Mouse (Mus musculus) forebrain, embryonic 14.5 days (tissue): ENCODE measurements around the gene Gm13305. TPM values are rescaled to one million over a fixed set of nuclear protein-coding genes. Genes with fewer than 3 reads are reported as not detected.
"Not testable (repeated sequence)": the region's sequence is repeated elsewhere in the genome, so short reads cannot be mapped to it uniquely, and the experiment has no call there.

Experiments
- ATAC-seq: fragments of 200-750 bp; cut with Nextera tagmentation; 2 replicates; pipeline ENCODE4 v1.8.0; 2017; ENCODE audit warnings: mild to moderate bottlenecking, moderate library complexity
- DNase-seq: peaks from one replicate; pipeline ENCODE4 v3.0.0-alpha.2; 2015; ENCODE audit warnings: low spot score
- H3K27ac ChIP-seq: fragments of 300-500 bp; sonication (generic); 2 replicates; pipeline ENCODE4 v1.5.1; 2014; ENCODE audit warnings: low read depth, mild to moderate bottlenecking, control low read depth, low read length, moderate library complexity
- H3K27me3 ChIP-seq: fragments of 300-500 bp; sonication (generic); replicated peaks from 2 replicates; pipeline ENCODE4 v1.6.1; 2014; ENCODE audit warnings: low read length, control low read depth, mixed read lengths; ENCODE audit not compliant: control insufficient read depth, insufficient read depth
- H3K36me3 ChIP-seq: fragments of 300-500 bp; sonication (generic); 2 replicates; pipeline ENCODE4 v1.6.1; 2014; ENCODE audit warnings: low read length, control low read depth; ENCODE audit not compliant: control insufficient read depth, insufficient read depth
- H3K4me1 ChIP-seq: fragments of 300-500 bp; sonication (generic); 2 replicates; pipeline ENCODE4 v1.6.1; 2014; ENCODE audit warnings: antibody characterized with exemption, low read length, control low read depth; ENCODE audit not compliant: control insufficient read depth, insufficient read depth
- H3K4me2 ChIP-seq: fragments of 300-500 bp; sonication (generic); 2 replicates; pipeline ENCODE4 v1.6.1; 2014; ENCODE audit warnings: mild to moderate bottlenecking, control low read depth, low read length
- H3K4me3 ChIP-seq: fragments of 300-500 bp; sonication (generic); 2 replicates; pipeline ENCODE4 v1.5.1; 2014; ENCODE audit warnings: low read depth, low read length, control low read depth
- H3K9ac ChIP-seq: fragments of 300-500 bp; sonication (generic); 2 replicates; pipeline ENCODE4 v1.6.1; 2014; ENCODE audit warnings: mild to moderate bottlenecking, low read length, control low read depth, moderate library complexity
- H3K9me3 ChIP-seq: fragments of 300-500 bp; sonication (generic); replicated peaks from 2 replicates; pipeline ENCODE4 v1.6.1; 2016; ENCODE audit warnings: low read length, control low read depth, mixed read lengths; ENCODE audit not compliant: control insufficient read depth
- WGBS: fragments of 180-500 bp; shearing (Covaris S2); extraction: QIAGEN DNeasy Blood & Tissue Kit; methylation state at CpG from one replicate; pipeline ENCODE4 v1.1.7; 2014; 5-methylcytosine and 5-hydroxymethylcytosine counted together
- polyA plus RNA-seq: library from polyadenylated mRNA; unstranded; fragments of >200 nt; fragmentation: Nextera tagmentation; extraction: Ambion mirVana; gene quantifications from 2 replicates; pipeline ENCODE4 v1.2.1, GENCODE M21; 2014

The Gm13305 gene
- not detected in 2 replicates for polyA plus RNA-seq

DNA sequence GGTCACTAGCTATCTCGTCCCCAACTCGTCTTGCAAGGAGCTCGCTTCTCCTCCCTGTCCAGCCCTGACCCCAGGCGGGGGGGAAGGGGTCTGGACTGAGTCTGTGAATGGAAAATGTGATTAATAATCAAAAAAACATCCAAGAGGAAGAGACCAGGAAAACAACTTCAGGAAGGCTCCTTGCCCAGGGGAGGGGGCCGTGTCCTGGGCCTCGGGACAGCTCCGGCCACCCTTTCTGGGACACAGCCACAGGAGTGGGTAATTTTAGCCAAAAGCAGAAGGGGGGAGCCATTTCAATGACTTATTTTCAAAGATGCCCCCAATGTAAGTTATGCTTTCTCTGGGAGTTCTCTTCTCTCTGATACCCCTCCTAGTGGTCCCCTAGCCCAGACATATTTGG lies at the start of gene Gm13305:
Gm13305 (minus strand) TSS at position 101 of the 400 bp plus-strand sequence.
- H3K27ac ChIP-seq, H3K9ac ChIP-seq, H3K4me3 ChIP-seq, H3K4me1 ChIP-seq, DNase-seq, H3K4me2 ChIP-seq, ATAC-seq, H3K36me3 ChIP-seq, H3K9me3 ChIP-seq, H3K27me3 ChIP-seq: not testable (repeated sequence)
- WGBS: no CpG with 5 or more reads among the region's 7 CpGs

GRCm38 (mm10) chr4:42184980-42185372 lies 16.6 kb upstream of the Gm13305 start:
- H3K9me3 ChIP-seq, H3K36me3 ChIP-seq, H3K27ac ChIP-seq, H3K27me3 ChIP-seq, H3K4me3 ChIP-seq, H3K4me1 ChIP-seq, H3K9ac ChIP-seq, DNase-seq, H3K4me2 ChIP-seq: not testable (repeated sequence)
- ATAC-seq: peak; percentile 71
- no CpG with 5 or more reads among the region's 25 CpGs for WGBS

DNA sequence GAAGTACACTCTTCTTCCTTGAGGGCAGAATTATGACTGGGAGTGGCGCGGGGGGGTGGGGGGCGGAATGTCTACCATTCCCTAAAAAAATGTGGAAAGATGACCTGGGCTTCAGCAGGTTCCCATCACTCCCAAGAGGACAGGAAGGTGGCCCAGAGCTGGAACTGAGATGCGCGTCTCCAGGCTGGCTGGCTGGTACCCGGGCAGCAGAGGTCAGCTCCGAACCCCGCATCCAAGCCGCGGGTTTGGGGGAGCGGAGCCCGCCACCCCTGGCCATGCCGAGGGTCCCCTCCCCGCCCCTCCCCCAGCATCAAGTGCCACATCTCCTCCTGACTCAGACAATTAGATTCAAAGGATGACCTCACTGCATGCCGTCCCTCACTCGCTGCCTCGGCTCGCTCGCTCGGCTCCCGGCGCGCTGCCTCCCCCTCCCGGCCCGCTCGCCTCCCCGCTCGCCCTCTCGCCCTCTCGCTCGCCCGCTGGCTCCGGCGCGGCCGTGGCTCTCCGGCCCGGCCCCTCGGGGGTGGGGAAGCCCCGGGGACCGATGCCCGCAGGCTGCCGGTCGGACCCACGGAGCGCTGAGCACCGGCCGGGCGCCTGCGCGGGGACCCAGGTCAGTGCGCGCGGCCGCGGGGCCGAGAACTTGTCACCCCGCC lies 16.0 kb upstream of the Gm13305 start:
- not testable (repeated sequence) for H3K4me1 ChIP-seq, H3K9me3 ChIP-seq, H3K27ac ChIP-seq, DNase-seq, H3K9ac ChIP-seq, H3K27me3 ChIP-seq, H3K4me2 ChIP-seq, H3K4me3 ChIP-seq, H3K36me3 ChIP-seq
- peak; percentile 62 for ATAC-seq
- no CpG with 5 or more reads among the region's 58 CpGs for WGBS

DNA sequence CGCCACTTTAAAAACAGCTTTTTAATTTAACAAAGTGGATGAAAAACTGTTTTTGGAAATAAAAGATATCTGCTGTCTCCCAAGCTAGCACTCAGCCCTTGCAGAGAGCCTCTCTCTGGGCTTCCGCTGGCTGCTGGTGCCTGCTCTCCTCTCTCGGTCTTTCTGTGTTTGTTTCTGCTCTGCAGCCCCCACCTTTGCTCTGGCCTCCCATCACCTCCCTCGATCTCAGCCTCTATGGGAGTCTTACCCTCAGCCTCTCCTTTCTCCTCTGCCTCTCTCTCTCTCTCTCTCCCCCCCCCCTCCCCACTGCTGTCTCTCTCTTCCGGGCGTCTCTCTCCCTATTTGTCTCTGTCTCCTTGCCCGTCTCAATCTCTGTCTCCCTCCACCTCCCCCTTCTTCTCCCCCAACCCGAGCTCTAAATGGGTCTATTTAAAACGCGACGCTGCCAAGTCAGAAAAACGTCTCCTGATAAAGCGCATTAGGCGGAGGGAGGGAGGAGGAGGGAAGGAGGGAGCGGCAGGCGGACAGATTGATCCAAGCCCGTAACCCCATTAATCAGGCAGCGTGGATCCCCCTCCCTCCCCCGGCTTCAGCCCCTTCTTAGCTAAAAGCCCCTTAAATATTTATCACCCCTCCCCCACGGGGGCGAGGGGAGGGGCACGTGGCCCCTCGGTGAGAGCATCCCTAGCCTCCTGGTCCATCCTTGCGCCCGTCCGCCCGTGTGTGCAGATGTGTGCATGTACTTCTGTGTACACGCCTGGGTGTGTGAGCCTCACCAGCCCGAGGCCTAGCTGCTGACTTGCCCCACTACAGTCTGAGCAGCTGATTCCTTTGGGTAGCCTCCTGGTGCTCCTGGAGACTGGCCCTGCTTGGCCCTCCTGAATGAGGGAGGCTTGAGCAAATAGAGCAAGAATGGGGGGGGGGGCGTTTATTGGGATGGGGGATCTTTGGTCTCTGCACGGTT lies 15.1 kb upstream of the Gm13305 start:
- not testable (repeated sequence) for H3K27me3 ChIP-seq, H3K4me1 ChIP-seq, H3K27ac ChIP-seq, H3K4me3 ChIP-seq, H3K4me2 ChIP-seq, H3K9me3 ChIP-seq, H3K36me3 ChIP-seq, H3K9ac ChIP-seq, DNase-seq
- WGBS: no CpG with 5 or more reads among the region's 31 CpGs
- ATAC-seq: peak; percentile 66

GRCm38 (mm10) chr4:42178243-42178642 lies 9.8 kb upstream of the Gm13305 start:
- H3K27ac ChIP-seq, ATAC-seq, H3K4me1 ChIP-seq, DNase-seq, H3K9ac ChIP-seq, H3K4me3 ChIP-seq, H3K9me3 ChIP-seq, H3K27me3 ChIP-seq, H3K36me3 ChIP-seq, H3K4me2 ChIP-seq: not testable (repeated sequence)
- WGBS: no CpG with 5 or more reads among the region's 4 CpGs

- H3K9me3 ChIP-seq, ATAC-seq: not testable (repeated sequence)
These were observed 15.3 kb downstream of the Gm13305 start, which contains the start of gene Gm13306 for GRCm38 (mm10) chr4:42153136-42153535. TSS of gene Gm13306 (plus strand) at chr4:42153436.

DNA sequence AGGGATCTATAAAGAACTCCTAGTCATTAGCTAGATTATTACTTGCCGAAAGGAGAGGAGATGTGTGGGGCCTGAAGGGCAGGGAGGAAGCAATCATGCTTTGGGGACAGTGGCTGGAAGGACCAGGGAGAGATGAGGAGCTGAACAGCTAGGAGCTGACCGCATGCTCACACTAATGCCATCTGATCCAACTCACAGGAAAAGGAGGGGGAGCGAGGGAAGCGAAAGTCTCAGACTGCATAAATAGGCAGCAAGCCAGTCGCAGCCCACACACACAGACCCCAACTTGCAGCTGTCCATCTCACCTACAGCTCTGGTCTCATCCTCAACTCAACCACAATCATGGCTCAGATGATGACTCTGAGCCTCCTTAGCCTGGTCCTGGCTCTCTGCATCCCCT lies 53.9 kb downstream of the Gm13305 start, which contains the start of gene Gm13304:
Gm13304 (plus strand) TSS at position 301 of the 400 bp plus-strand sequence.
- H3K4me1 ChIP-seq, H3K9me3 ChIP-seq, ATAC-seq, H3K36me3 ChIP-seq, H3K9ac ChIP-seq, H3K4me2 ChIP-seq, H3K27me3 ChIP-seq, H3K27ac ChIP-seq, H3K4me3 ChIP-seq, DNase-seq: not testable (repeated sequence)
- no CpG with 5 or more reads among the region's 5 CpGs for WGBS

More at GRCm38 (mm10) chr4:42153136-42153535, 15.3 kb downstream of the Gm13305 start, which contains the start of gene Gm13306:
- H3K36me3 ChIP-seq, H3K4me3 ChIP-seq, H3K4me1 ChIP-seq, H3K4me2 ChIP-seq, DNase-seq, H3K9ac ChIP-seq, H3K27me3 ChIP-seq, H3K27ac ChIP-seq: not testable (repeated sequence)
- no CpG with 5 or more reads among the region's 9 CpGs for WGBS
